Mouse (Mus musculus) right cerebral cortex, adult 18-20 months (tissue): ENCODE measurements at regions not wholly inside any gene's neighbourhood (a gene's known extent, or its start where the extent isn't known, plus 50 kb on each side); places are given as distances from the start of the nearest gene placed in this dataset.

Experiments used
- DNase-seq: peaks from one replicate; pipeline ENCODE4 v3.0.0; 2022; ENCODE audit warnings: mixed read lengths

- DNase-seq: no peak
Measured at GRCm38 (mm10) chr10:17102065-17102464, 621.0 kb upstream of the Cited2 start.

GRCm38 (mm10) chr10:17103416-17103815, 619.6 kb upstream of the Cited2 start:
- no peak for DNase-seq

- DNase-seq: no peak
Measured at GRCm38 (mm10) chr10:17106831-17107230, 616.2 kb upstream of the Cited2 start.

- DNase-seq: no peak
Measured at GRCm38 (mm10) chr10:17111071-17111470, 611.9 kb upstream of the Cited2 start.

GRCm38 (mm10) chr10:17114805-17115204, 608.2 kb upstream of the Cited2 start:
- no peak for DNase-seq

GRCm38 (mm10) chr10:17129391-17130163, 593.4 kb upstream of the Cited2 start:
- DNase-seq: no peak

GRCm38 (mm10) chr10:17130661-17131060, 592.4 kb upstream of the Cited2 start:
- DNase-seq: no peak

- DNase-seq: no peak
Measured at GRCm38 (mm10) chr10:17131763-17132162, 591.3 kb upstream of the Cited2 start.

GRCm38 (mm10) chr10:17175385-17175784, 547.6 kb upstream of the Cited2 start:
- no peak for DNase-seq

GRCm38 (mm10) chr10:17177054-17177453, 546.0 kb upstream of the Cited2 start:
- no peak for DNase-seq

GRCm38 (mm10) chr10:17177503-17178278, 545.3 kb upstream of the Cited2 start:
- DNase-seq: no peak

- no peak for DNase-seq
Measured at GRCm38 (mm10) chr10:17178627-17179026, 544.4 kb upstream of the Cited2 start.

GRCm38 (mm10) chr10:17184418-17184817, 538.6 kb upstream of the Cited2 start:
- DNase-seq: no peak

GRCm38 (mm10) chr10:17196205-17196604, 526.8 kb upstream of the Cited2 start:
- no peak for DNase-seq

- no peak for DNase-seq
Measured at GRCm38 (mm10) chr10:17196636-17197035, 526.4 kb upstream of the Cited2 start.

GRCm38 (mm10) chr10:17200524-17201426, 522.2 kb upstream of the Cited2 start:
- DNase-seq: no peak

- DNase-seq: no peak
Measured at GRCm38 (mm10) chr10:17201427-17201745, 521.6 kb upstream of the Cited2 start.

GRCm38 (mm10) chr10:17202556-17203415, 520.2 kb upstream of the Cited2 start:
- peak; percentile 13 for DNase-seq

- DNase-seq: no peak
Measured at GRCm38 (mm10) chr10:17203416-17204110, 519.5 kb upstream of the Cited2 start.

GRCm38 (mm10) chr10:17204153-17204552, 518.9 kb upstream of the Cited2 start:
- no peak for DNase-seq

- DNase-seq: peak; percentile 20
Measured at GRCm38 (mm10) chr10:17212551-17213309, 510.3 kb upstream of the Cited2 start.
